Mouse (Mus musculus) kidney, embryonic 14.5 days (tissue): ENCODE measurements around the gene Kdm4b. TPM values are rescaled to one million over a fixed set of nuclear protein-coding genes. Genes with fewer than 3 reads are reported as not detected.

ENCODE experiments used
- ATAC-seq: fragments of 200-750 bp; cut with Nextera tagmentation; 2 replicates; pipeline ENCODE4 v1.8.0; 2017; ENCODE audit warnings: moderate number of reproducible peaks, mild to moderate bottlenecking, moderate TSS enrichment, moderate library complexity; ENCODE audit not compliant: low FRiP score, low TSS enrichment
- H3K27ac ChIP-seq: fragments of 300-500 bp; sonication (generic); 2 replicates; pipeline ENCODE4 v1.5.1; 2014; ENCODE audit warnings: low read depth, mild to moderate bottlenecking, low read length, moderate library complexity, mixed read lengths
- H3K27me3 ChIP-seq: fragments of 300-500 bp; sonication (generic); 2 replicates; pipeline ENCODE4 v1.6.1; 2014; ENCODE audit warnings: mild to moderate bottlenecking, low read length; ENCODE audit not compliant: control insufficient read depth, insufficient read depth
- H3K36me3 ChIP-seq: fragments of 300-500 bp; sonication (generic); 2 replicates; pipeline ENCODE4 v1.6.1; 2014; ENCODE audit warnings: low read length, mixed read lengths; ENCODE audit not compliant: control insufficient read depth, insufficient read depth
- H3K4me1 ChIP-seq: fragments of 300-500 bp; sonication (generic); 2 replicates; pipeline ENCODE4 v1.6.1; 2014; ENCODE audit warnings: low read length, mixed read lengths; ENCODE audit not compliant: control insufficient read depth, insufficient read depth
- H3K4me2 ChIP-seq: fragments of 300-500 bp; sonication (generic); replicated peaks from 2 replicates; pipeline ENCODE4 v1.6.1; 2014; ENCODE audit warnings: low read depth, mild to moderate bottlenecking, low read length
- H3K4me3 ChIP-seq: fragments of 300-500 bp; sonication (generic); 2 replicates; pipeline ENCODE4 v1.5.1; 2014; ENCODE audit warnings: mild to moderate bottlenecking, low read length
- H3K9ac ChIP-seq: fragments of 300-500 bp; sonication (generic); 2 replicates; pipeline ENCODE4 v1.6.1; 2014; ENCODE audit warnings: low read depth, mild to moderate bottlenecking, low read length, moderate library complexity
- H3K9me3 ChIP-seq: fragments of 300-500 bp; sonication (generic); 2 replicates; pipeline ENCODE4 v1.6.1; 2016; ENCODE audit warnings: low read length; ENCODE audit not compliant: control insufficient read depth
- WGBS: fragments of 180-500 bp; shearing (Covaris S2); extraction: QIAGEN DNeasy Blood & Tissue Kit; methylation state at CpG from one replicate; pipeline ENCODE4 v1.1.7; 2014; 5-methylcytosine and 5-hydroxymethylcytosine counted together
- polyA plus RNA-seq: library from polyadenylated mRNA; unstranded; fragments of >200 nt; fragmentation: Nextera tagmentation; extraction: Ambion mirVana; gene quantifications from 2 replicates; pipeline ENCODE4 v1.2.1, GENCODE M21; 2014

Gene Kdm4b
- polyA plus RNA-seq, 1 experiment from 2014 or later = 33.3 TPM

DNA sequence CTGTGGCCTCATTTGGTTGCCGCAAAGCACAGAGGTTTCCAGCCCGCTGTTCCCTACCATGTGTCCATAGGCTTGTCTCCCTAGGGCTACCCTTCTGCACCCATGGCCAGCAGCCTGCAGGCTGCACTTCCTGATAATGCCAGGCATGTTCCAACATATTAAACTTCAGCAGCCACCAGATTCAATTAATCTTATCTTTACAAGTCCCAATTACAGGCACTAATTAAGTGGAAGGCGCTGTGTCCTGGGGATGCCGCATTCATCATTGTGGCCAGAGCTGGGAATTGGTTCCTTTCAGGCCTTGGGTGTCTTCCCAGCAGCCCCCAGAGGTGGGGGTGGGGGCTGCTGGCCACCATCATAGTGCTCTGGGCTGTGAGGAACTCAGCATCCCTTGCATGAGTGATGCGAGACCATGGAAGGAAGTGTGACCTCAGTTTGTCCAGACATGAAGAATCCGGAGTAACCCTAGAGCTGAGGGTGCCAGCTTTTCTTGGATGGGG is 42.5 kb downstream of the Kdm4b start:
- H3K36me3 ChIP-seq = peaks cover 32% of the 10 kb centered on the region

DNA sequence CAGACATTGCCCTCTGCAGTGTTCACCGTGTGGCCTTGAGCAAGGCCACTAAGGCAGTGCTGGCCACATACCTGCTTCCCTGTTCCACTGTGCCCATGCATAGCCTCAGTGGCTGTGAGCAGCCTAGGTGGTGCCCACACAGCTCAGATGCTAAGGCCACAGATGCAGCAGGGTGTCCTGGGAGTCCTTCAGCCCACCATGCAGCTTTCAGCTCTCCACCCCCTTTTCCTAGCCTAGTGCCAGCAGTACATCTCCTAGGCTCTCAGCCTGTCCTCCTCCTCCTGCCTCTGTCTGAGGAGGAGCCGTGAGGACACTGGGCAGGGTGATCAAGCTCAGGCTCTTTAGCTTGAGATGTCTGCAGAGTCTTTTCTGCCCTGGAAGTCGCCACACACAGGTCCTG is 44.2 kb downstream of the Kdm4b start:
- Histone ChIP-seq H3K4me1 (peaks cover 15% of the 10 kb centered on the region; the same call in 1 of the 2 replicates), H3K4me3 (no peak overlapping the region), H3K4me2 (no peak overlapping the region), H3K9me3 (no peaks in the 10 kb centered on the region), H3K27ac (no peak overlapping the region), H3K27me3 (no peaks in the 10 kb centered on the region), H3K36me3 (peaks cover 36% of the 10 kb centered on the region), H3K9ac (no peak overlapping the region; the same call in 1 of the 2 replicates)
- WGBS = 86% methylated on average over 3 of the region's 3 CpGs
- no peak for ATAC-seq

More for the DNA sequence above, 42.5 kb downstream of the Kdm4b start:
- H3K4me1 ChIP-seq = peaks cover 18% of the 10 kb centered on the region; the same call in 1 of the 2 replicates
- H3K4me2 ChIP-seq = no peak overlapping the region
- 95% methylated on average over 6 of the region's 6 CpGs for WGBS
- ATAC-seq = no peak
- no peak overlapping the region for H3K9ac ChIP-seq
- H3K27ac ChIP-seq = no peak overlapping the region
- no peak overlapping the region for H3K4me3 ChIP-seq
- H3K27me3 ChIP-seq = no peaks in the 10 kb centered on the region
- no peaks in the 10 kb centered on the region for H3K9me3 ChIP-seq

DNA sequence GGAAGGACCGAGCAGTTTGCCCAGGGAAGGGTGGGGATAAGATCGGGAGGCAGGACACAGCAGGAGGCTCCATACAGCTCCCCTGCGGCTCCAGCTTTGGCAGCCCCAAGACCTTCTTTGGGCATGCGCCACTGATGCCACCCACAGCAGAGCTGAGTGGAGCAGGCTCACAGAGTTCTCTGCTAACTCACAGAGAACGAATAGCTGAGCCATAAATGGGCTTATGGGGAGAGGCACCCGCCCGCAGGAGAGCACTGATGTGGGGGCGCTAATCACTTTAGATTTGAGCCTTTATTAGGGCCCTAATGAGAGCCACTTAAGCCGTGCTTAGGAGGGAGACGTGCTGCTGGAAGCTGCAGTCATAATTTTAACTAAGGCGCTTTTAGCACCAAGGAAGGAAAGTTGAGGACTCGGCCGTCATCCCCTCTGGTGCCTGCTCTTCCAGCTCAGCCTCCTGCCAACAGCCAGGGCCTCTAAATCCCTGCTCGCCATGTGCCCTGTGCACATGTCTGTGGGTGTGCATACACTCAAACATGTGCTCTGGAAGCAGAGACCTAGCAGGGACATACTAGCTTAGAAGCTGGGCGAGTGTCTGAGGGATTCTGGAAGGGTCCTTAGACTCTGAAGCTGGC is 45.3 kb downstream of the Kdm4b start:
- H3K36me3 ChIP-seq = peaks cover 39% of the 10 kb centered on the region

DNA sequence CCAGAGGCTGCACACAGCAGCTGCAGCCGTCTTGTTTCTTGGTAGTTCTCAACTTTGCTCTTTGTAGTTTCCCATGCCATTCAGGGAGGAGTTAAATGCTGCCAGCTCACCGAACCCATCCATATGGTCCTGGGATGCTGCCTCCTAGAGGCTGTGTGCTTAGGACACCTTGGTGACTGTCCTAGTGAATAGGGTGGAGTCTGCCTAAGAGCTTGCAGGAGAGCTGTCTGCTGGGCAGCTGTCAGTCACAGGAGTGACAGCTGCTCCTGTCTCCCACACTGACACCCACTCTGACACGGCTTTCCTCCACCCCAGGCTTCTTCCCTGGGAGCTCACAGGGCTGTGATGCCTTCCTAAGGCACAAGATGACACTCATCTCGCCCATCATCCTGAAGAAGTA is 46.2 kb downstream of the Kdm4b start:
- Histone ChIP-seq H3K36me3 (peaks cover 46% of the 10 kb centered on the region), H3K9me3 (no peaks in the 10 kb centered on the region), H3K4me3 (no peak overlapping the region), H3K27me3 (no peaks in the 10 kb centered on the region), H3K4me1 (no peaks in the 10 kb centered on the region), H3K9ac (0 out of 2 replicates have a peak overlapping the region, but pooled peaks have one; percentile 12), H3K4me2 (no peak overlapping the region), H3K27ac (no peak overlapping the region)
- WGBS = 68% methylated on average over 4 of the region's 4 CpGs
- no peak for ATAC-seq

More for the DNA sequence above, 45.3 kb downstream of the Kdm4b start:
- no peak for ATAC-seq
- H3K9me3 ChIP-seq = no peaks in the 10 kb centered on the region
- H3K4me2 ChIP-seq = no peak overlapping the region
- H3K27ac ChIP-seq = no peak overlapping the region
- H3K4me1 ChIP-seq = peaks cover 6% of the 10 kb centered on the region; the same call in 1 of the 2 replicates
- no peaks in the 10 kb centered on the region for H3K27me3 ChIP-seq
- 62% methylated on average over 15 of the region's 15 CpGs for WGBS
- H3K4me3 ChIP-seq = no peak overlapping the region
- no peak overlapping the region for H3K9ac ChIP-seq

DNA sequence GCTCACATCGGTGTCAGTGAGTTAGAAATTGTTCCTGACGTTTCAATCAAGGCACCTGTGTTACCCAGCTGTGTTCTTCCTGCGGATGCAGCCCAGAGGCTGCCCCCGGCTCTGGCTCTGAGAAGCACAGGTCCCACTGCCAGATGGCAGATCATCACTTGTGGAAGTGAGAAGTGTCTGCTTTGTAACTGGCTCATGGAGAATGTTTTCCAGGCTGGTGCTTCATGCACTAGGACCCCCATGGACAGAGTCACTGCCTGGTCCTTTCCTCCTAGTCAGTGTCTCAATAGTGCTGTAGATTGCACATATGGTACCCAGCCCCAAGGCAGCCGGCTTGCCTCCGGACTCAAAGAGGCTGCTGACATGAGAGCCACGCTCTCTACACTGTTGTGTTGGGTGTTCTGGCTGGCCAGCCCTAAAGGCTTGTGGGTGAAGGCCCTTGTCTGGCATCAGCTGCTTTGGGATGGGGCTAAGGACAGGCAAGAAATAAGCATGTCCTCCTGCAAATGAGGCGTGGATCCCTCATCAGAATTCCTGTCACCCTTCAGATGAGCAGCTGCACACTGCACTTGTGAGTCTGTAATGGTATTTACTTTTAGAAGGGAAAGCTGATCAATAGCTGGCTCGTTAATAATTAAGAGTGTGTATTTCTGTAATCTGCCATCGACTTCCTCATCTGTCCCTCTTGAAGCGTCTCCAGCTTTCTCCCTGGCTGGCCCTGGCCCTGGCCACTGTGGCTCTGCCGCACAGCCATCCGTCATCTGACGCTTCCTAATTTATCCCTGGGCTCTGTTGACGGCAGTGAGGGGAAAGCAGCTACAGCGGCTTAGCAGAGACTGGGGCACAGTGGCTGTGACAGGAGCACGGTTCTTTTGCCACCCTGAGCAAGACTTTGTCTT is 47.5 kb downstream of the Kdm4b start:
- ATAC-seq = no peak
- no peaks in the 10 kb centered on the region for H3K9me3 ChIP-seq
- 72% methylated on average over 17 of the region's 17 CpGs for WGBS
- peaks cover 42% of the 10 kb centered on the region for H3K36me3 ChIP-seq
- no peaks in the 10 kb centered on the region for H3K4me1 ChIP-seq
- H3K9ac ChIP-seq = no peak overlapping the region
- H3K4me2 ChIP-seq = no peak overlapping the region
- no peak overlapping the region for H3K27ac ChIP-seq
- H3K4me3 ChIP-seq = no peak overlapping the region
- no peaks in the 10 kb centered on the region for H3K27me3 ChIP-seq

DNA sequence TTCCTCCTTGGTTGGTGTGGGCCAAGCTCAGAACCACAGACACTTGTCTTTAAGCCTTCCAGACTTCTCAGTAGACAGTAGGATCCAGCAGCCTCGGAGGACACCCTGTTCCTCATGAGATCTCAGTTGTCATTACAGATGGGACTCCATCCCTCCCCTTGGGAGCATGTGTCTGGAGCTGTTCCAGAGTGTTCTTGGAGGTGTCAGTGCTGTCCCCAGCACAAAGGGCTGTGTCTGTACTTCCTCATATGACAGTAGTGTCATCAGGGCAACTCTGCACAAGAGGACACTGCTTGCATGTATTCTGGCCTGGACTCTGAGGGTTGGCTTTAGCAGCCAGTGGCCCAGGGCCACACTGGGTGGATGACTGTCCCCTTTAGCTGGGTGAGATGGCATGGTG is 49.0 kb downstream of the Kdm4b start:
- ATAC-seq = no peak
- peaks cover 37% of the 10 kb centered on the region for H3K36me3 ChIP-seq
- H3K4me1 ChIP-seq = peaks cover 14% of the 10 kb centered on the region
- H3K27ac ChIP-seq = no peak overlapping the region
- WGBS = 89% methylated on average over 1 of the region's 1 CpGs
- H3K9me3 ChIP-seq = no peaks in the 10 kb centered on the region
- H3K4me3 ChIP-seq = no peak overlapping the region
- no peaks in the 10 kb centered on the region for H3K27me3 ChIP-seq
- H3K9ac ChIP-seq = no peak overlapping the region
- H3K4me2 ChIP-seq = no peak overlapping the region

DNA sequence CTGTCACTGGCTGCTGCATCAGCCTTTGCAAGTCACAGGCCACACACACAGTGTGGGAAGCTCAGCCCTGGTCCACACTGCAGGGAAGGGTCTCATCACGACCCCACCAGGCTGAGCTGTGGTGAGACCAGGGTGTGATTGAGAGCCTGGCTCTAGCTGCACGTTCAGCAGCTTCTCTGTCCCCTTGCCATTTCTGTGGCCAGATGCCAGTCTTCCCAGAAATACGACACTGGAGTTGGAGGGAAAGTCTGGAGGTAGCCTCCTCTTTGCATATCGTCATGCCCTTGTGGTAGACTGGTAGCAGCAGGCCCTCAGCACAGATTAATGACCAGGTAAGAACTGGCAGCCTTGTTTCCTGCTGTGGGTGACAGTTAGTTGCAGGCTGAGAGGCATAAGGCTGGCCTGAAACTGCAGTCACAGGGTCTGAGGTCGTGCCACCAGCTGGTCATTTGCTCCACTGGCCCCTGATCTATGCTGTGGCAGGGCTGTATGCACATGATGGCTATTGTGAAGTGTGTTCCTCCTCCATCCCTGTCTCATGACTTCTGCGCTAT is 53.5 kb downstream of the Kdm4b start:
- H3K4me2 ChIP-seq = no peak overlapping the region
- H3K9me3 ChIP-seq = no peaks in the 10 kb centered on the region
- no peak overlapping the region for H3K9ac ChIP-seq
- no peak overlapping the region for H3K4me3 ChIP-seq
- 45% methylated on average over 6 of the region's 6 CpGs for WGBS
- H3K4me1 ChIP-seq = peaks cover 40% of the 10 kb centered on the region
- H3K36me3 ChIP-seq = peaks cover 24% of the 10 kb centered on the region; the same call in 1 of the 2 replicates
- H3K27ac ChIP-seq = peak overlapping the region; percentile 61; the same call in 1 of the 2 replicates
- peak; percentile 15; the same call in 1 of the 2 replicates for ATAC-seq
- no peaks in the 10 kb centered on the region for H3K27me3 ChIP-seq

DNA sequence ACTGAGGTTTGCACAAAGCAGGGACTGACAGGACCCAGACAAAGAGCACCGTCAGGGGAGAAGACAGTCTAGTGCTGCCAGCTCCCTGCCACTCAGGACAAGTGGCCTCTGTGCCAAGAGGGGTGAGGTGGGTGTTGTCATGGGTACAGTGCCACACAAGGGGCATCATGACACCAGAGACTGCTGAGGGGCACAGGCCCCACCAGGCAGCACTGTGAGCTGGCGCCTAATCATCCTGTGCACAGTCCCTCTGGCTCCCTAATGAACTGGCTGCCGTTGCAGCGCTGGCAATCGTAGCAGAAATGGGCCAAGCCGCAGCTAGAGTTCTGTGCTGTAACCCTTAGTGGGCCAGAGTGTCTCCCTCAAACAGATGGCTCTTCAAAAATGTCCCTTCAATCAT is 54.4 kb downstream of the Kdm4b start:
- Histone ChIP-seq H3K4me2 (no peak overlapping the region), H3K4me1 (peaks cover 49% of the 10 kb centered on the region), H3K9me3 (no peaks in the 10 kb centered on the region), H3K36me3 (peaks cover 23% of the 10 kb centered on the region; the same call in 1 of the 2 replicates), H3K9ac (no peak overlapping the region), H3K27me3 (no peaks in the 10 kb centered on the region), H3K4me3 (no peak overlapping the region), H3K27ac (peak overlapping the region; percentile 93; the same call in 1 of the 2 replicates)
- whole genome bisulfite sequencing = 59% methylated on average over 6 of the region's 6 CpGs
- ATAC-seq = no peak
